Mouse (Mus musculus) kidney, postnatal 0 days (tissue): ENCODE results near the gene Calm1. TPM values are rescaled to one million over a fixed set of nuclear protein-coding genes. Genes with fewer than 3 reads are reported as not detected.

Source experiments
- ATAC-seq: fragments of 200-750 bp; cut with Nextera tagmentation; replicated peaks from 2 replicates; pipeline ENCODE4 v1.8.0; 2017; ENCODE audit warnings: low read depth, moderate number of reproducible peaks, moderate TSS enrichment, moderate library complexity; ENCODE audit not compliant: low FRiP score
- DNase-seq: peaks from one replicate; pipeline ENCODE4 v3.0.0-alpha.2; 2016; ENCODE audit warnings: low spot score
- H3K27ac ChIP-seq: fragments of 300-500 bp; sonication (generic); 2 replicates; pipeline ENCODE4 v1.5.1; 2014; ENCODE audit warnings: mild to moderate bottlenecking
- H3K27me3 ChIP-seq: fragments of 300-500 bp; sonication (generic); 2 replicates; pipeline ENCODE4 v1.6.1; 2014; ENCODE audit warnings: low read length, mixed read lengths; ENCODE audit not compliant: insufficient read depth
- H3K36me3 ChIP-seq: fragments of 300-500 bp; sonication (generic); 2 replicates; pipeline ENCODE4 v1.6.1; 2014; ENCODE audit warnings: low read length, mixed read lengths; ENCODE audit not compliant: insufficient read depth
- H3K4me1 ChIP-seq: fragments of 300-500 bp; sonication (generic); replicated peaks from 2 replicates; pipeline ENCODE4 v1.6.1; 2014; ENCODE audit warnings: antibody characterized with exemption, low read length, mixed read lengths; ENCODE audit not compliant: insufficient read depth
- H3K4me2 ChIP-seq: fragments of 300-500 bp; sonication (generic); 2 replicates; pipeline ENCODE4 v1.6.1; 2014; ENCODE audit warnings: mild to moderate bottlenecking, low read length, moderate library complexity, mixed read lengths
- H3K4me3 ChIP-seq: fragments of 300-500 bp; sonication (generic); replicated peaks from 2 replicates; pipeline ENCODE4 v1.5.1; 2014; ENCODE audit warnings: low read depth, low read length
- H3K9ac ChIP-seq: fragments of 300-500 bp; sonication (generic); 2 replicates; pipeline ENCODE4 v1.6.1; 2014; ENCODE audit warnings: low read depth, low read length
- H3K9me3 ChIP-seq: fragments of 300-500 bp; sonication (generic); replicated peaks from 2 replicates; pipeline ENCODE4 v1.6.1; 2016; ENCODE audit warnings: low read length, inconsistent platforms, mixed read lengths
- CTCF ChIP-seq: IDR thresholded peaks from 2 replicates; pipeline ENCODE4 v1.5.1; 2016; ENCODE audit warnings: antibody characterized with exemption, low read depth, mild to moderate bottlenecking, moderate library complexity
- WGBS: fragments of 180-500 bp; shearing (Covaris S2); extraction: QIAGEN DNeasy Blood & Tissue Kit; methylation state at CpG from one replicate; pipeline ENCODE4 v1.1.7; 2014; 5-methylcytosine and 5-hydroxymethylcytosine counted together
- polyA plus RNA-seq: library from polyadenylated mRNA; unstranded; fragments of >200 nt; fragmentation: Nextera tagmentation; extraction: Ambion mirVana; gene quantifications from 2 replicates; pipeline ENCODE4 v1.2.1, GENCODE M21; 2015

Calm1 gene
- polyA plus RNA-seq, 1 experiment from 2014 or later = 1,372 TPM

- Histone ChIP-seq H3K4me3 (no peak overlapping the region), H3K27me3 (no peaks in the 10 kb centered on the region), H3K36me3 (no peaks in the 10 kb centered on the region), H3K27ac (0 out of 2 replicates have a peak overlapping the region, but pooled peaks have one; percentile 75), H3K4me1 (no peaks in the 10 kb centered on the region), H3K9me3 (no peaks in the 10 kb centered on the region), H3K9ac (no peak overlapping the region), H3K4me2 (0 out of 2 replicates have a peak overlapping the region, but pooled peaks have one; percentile 63)
- no peak for TF ChIP-seq CTCF
- 78% methylated on average over 1 of the region's 1 CpGs for WGBS
- ATAC-seq (no peak), DNase-seq (no peak)
Measured at GRCm38 (mm10) chr12:100167502-100167901, 31.7 kb upstream of the Calm1 start.

GRCm38 (mm10) chr12:100167931-100168871, 31.0 kb upstream of the Calm1 start:
- peak overlapping the region; percentile 22 for H3K4me3 ChIP-seq
- H3K27ac ChIP-seq = peak overlapping the region; percentile 75
- H3K9ac ChIP-seq = 0 out of 2 replicates have a peak overlapping the region, but pooled peaks have one; percentile 18
- WGBS = 9% methylated on average over 27 of the region's 28 CpGs
- no peaks in the 10 kb centered on the region for H3K36me3 ChIP-seq
- peak; percentile 74 for ATAC-seq
- TF ChIP-seq CTCF = no peak
- DNase-seq = peak; percentile 62
- no peaks in the 10 kb centered on the region for H3K9me3 ChIP-seq
- no peaks in the 10 kb centered on the region for H3K27me3 ChIP-seq
- H3K4me2 ChIP-seq = peak overlapping the region; percentile 63
- no peaks in the 10 kb centered on the region for H3K4me1 ChIP-seq

GRCm38 (mm10) chr12:100172481-100172880, 26.8 kb upstream of the Calm1 start:
- Histone ChIP-seq H3K4me2 (no peak overlapping the region), H3K36me3 (no peaks in the 10 kb centered on the region), H3K27ac (no peak overlapping the region), H3K27me3 (no peaks in the 10 kb centered on the region), H3K4me1 (no peaks in the 10 kb centered on the region), H3K4me3 (no peak overlapping the region), H3K9me3 (no peaks in the 10 kb centered on the region), H3K9ac (no peak overlapping the region)
- ATAC-seq = no peak
- no peak for TF ChIP-seq CTCF
- 70% methylated on average over 7 of the region's 7 CpGs for WGBS
- no peak for DNase-seq

GRCm38 (mm10) chr12:100176469-100177056, 22.7 kb upstream of the Calm1 start:
- Histone ChIP-seq H3K4me3 (no peak overlapping the region), H3K27me3 (no peaks in the 10 kb centered on the region), H3K27ac (no peak overlapping the region), H3K4me2 (no peak overlapping the region), H3K9ac (no peak overlapping the region), H3K36me3 (no peaks in the 10 kb centered on the region), H3K4me1 (no peaks in the 10 kb centered on the region), H3K9me3 (no peaks in the 10 kb centered on the region)
- TF ChIP-seq CTCF = no peak
- DNase-seq = no peak
- WGBS = 43% methylated on average over 11 of the region's 11 CpGs
- ATAC-seq = no peak

- 0 out of 2 replicates have a peak overlapping the region, but pooled peaks have one; percentile 19 for H3K27ac ChIP-seq
- no peak for DNase-seq
- 32% methylated on average over 6 of the region's 6 CpGs for WGBS
Measured at GRCm38 (mm10) chr12:100178898-100179440, 20.3 kb upstream of the Calm1 start.

GRCm38 (mm10) chr12:100180802-100181201, 18.4 kb upstream of the Calm1 start:
- TF ChIP-seq CTCF = no peak
- Histone ChIP-seq H3K4me1 (no peaks in the 10 kb centered on the region), H3K9me3 (no peaks in the 10 kb centered on the region), H3K36me3 (no peaks in the 10 kb centered on the region), H3K27me3 (no peaks in the 10 kb centered on the region), H3K4me3 (no peak overlapping the region), H3K27ac (no peak overlapping the region), H3K4me2 (no peak overlapping the region), H3K9ac (no peak overlapping the region)
- ATAC-seq (no peak), DNase-seq (no peak)
- WGBS = 71% methylated on average over 13 of the region's 13 CpGs

More at GRCm38 (mm10) chr12:100178898-100179440, 20.3 kb upstream of the Calm1 start:
- no peaks in the 10 kb centered on the region for H3K27me3 ChIP-seq
- no peaks in the 10 kb centered on the region for H3K9me3 ChIP-seq
- no peaks in the 10 kb centered on the region for H3K36me3 ChIP-seq
- no peak for ATAC-seq
- no peak overlapping the region for H3K4me2 ChIP-seq
- H3K4me3 ChIP-seq = no peak overlapping the region
- H3K9ac ChIP-seq = no peak overlapping the region
- TF ChIP-seq CTCF = no peak
- H3K4me1 ChIP-seq = no peaks in the 10 kb centered on the region
